Mouse (Mus musculus): ENCODE data around the gene Carhsp1.

DNA sequence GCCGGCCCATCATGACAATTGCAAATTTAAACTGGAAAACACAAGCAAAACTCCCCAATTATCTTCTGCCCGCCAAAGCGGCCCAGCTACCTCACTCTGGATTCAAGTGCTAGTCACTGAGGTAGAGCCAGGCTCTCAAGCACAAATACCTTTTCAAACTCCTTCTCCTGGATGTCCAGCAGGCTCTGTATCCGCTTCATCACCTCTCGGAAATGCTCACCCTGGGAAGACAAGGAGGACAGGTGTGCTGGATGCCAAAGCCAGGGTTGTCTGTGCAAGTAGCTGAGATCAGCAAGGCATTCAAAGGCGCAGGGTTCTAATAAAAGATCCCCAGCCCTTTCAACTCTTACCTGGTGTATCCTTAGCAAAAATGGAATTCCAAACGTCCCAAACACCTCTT lies 19.3 kb upstream of the Carhsp1 start:
- TF ChIP-seq CTCF (IDR thresholded peaks at IDR 0.05; ENCODE audit: borderline replicate concordance, extremely low read depth, insufficient read depth, insufficient read length): no peak
- TF ChIP-seq POLR2A (IDR thresholded peaks at IDR 0.05; ENCODE audit: borderline replicate concordance, extremely low read depth, insufficient read depth, insufficient read length, poor library complexity, severe bottlenecking): no peak
